Mouse (Mus musculus) limb, embryonic 13.5 days (tissue): ENCODE results near the gene 4930442H23Rik. TPM values are rescaled to one million over a fixed set of nuclear protein-coding genes. Genes with fewer than 3 reads are reported as not detected.
"Not testable (repeated sequence)": the region's sequence is repeated elsewhere in the genome, so short reads cannot be mapped to it uniquely, and the experiment has no call there.

ENCODE experiments used
- ATAC-seq: fragments of 200-750 bp; cut with Nextera tagmentation; 2 replicates; pipeline ENCODE4 v1.8.0; 2017; ENCODE audit warnings: low read depth, moderate number of reproducible peaks, moderate TSS enrichment; ENCODE audit not compliant: low FRiP score
- H3K27ac ChIP-seq: fragments of 300-500 bp; sonication (generic); 2 replicates; pipeline ENCODE4 v1.5.1; 2015; ENCODE audit warnings: inconsistent platforms, mild to moderate bottlenecking, moderate library complexity
- H3K27me3 ChIP-seq: fragments of 300-500 bp; sonication (generic); 2 replicates; pipeline ENCODE4 v1.6.1; 2015; ENCODE audit warnings: mild to moderate bottlenecking, inconsistent platforms
- H3K36me3 ChIP-seq: fragments of 300-500 bp; sonication (generic); 2 replicates; pipeline ENCODE4 v1.6.1; 2015; ENCODE audit warnings: inconsistent platforms, mild to moderate bottlenecking, moderate library complexity
- H3K4me1 ChIP-seq: fragments of 300-500 bp; sonication (generic); 2 replicates; pipeline ENCODE4 v1.6.1; 2015; ENCODE audit warnings: inconsistent platforms
- H3K4me2 ChIP-seq: fragments of 300-500 bp; sonication (generic); replicated peaks from 2 replicates; pipeline ENCODE4 v1.6.1; 2015; ENCODE audit warnings: inconsistent platforms, mild to moderate bottlenecking, moderate library complexity
- H3K4me3 ChIP-seq: fragments of 300-500 bp; sonication (generic); 2 replicates; pipeline ENCODE4 v1.5.1; 2015; ENCODE audit warnings: moderate library complexity, mild to moderate bottlenecking, inconsistent platforms
- H3K9ac ChIP-seq: fragments of 300-500 bp; sonication (generic); 2 replicates; pipeline ENCODE4 v1.6.1; 2015; ENCODE audit warnings: mild to moderate bottlenecking, inconsistent platforms
- H3K9me3 ChIP-seq: fragments of 300-500 bp; sonication (generic); 2 replicates; pipeline ENCODE4 v1.6.1; 2016; ENCODE audit warnings: inconsistent platforms
- WGBS: fragments of 180-500 bp; shearing (Covaris S2); methylation state at CpG from one replicate; pipeline ENCODE4 v1.1.7; 2015; 5-methylcytosine and 5-hydroxymethylcytosine counted together
- polyA plus RNA-seq: library from polyadenylated mRNA; unstranded; fragments of >200 nt; fragmentation: Nextera tagmentation; extraction: Ambion mirVana; gene quantifications from 2 replicates; pipeline ENCODE4 v1.2.1, GENCODE M21; 2015

4930442H23Rik gene
- polyA plus RNA-seq, 1 experiment from 2014 or later = not detected

DNA sequence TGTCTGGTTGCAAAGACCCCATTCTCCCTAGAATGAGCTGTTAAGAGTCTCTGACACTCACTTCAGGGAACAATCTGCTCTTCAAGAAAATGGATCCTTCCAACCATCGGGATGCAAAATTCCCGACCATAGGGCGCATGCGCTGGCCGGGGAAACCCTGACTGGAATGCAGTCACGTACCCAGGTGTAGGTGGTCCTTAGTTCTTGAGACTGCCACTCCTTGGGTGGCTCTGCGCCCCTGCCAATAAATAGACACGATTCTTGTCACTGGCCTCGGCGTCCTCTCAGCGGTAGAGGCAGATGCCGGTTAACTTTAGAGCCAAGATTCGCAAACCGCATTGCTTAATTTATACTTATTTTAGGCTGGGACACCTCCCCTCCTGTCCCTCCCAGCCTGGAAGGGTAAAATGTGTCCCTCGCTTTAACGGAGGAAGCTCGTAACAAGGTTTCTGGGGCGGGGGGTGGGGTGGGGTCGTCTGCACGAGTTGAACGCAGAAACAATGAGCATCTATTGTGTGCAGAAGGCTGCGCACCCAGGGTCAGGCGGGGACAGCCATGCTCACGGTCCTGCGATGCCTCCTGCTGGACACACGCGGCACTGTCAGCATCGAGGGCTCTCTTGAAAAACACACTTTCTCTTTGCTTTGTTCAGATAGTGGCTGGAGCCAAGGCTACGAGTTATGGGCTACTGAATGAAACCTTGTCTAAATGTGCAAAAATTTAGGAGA lies 8.9 kb downstream of the 4930442H23Rik start:
- peaks cover 46% of the 10 kb centered on the region for H3K4me1 ChIP-seq
- no peaks in the 10 kb centered on the region for H3K9me3 ChIP-seq
- ATAC-seq = peak; percentile 49; the same call in 1 of the 2 replicates
- WGBS = 2% methylated on average over 29 of the region's 29 CpGs
- peak overlapping the region; percentile 41 for H3K4me3 ChIP-seq
- peak overlapping the region; percentile 65 for H3K4me2 ChIP-seq
- H3K36me3 ChIP-seq = peaks cover 24% of the 10 kb centered on the region
- H3K27ac ChIP-seq = peak overlapping the region; percentile 95
- H3K9ac ChIP-seq = peak overlapping the region; percentile 55
- H3K27me3 ChIP-seq = no peaks in the 10 kb centered on the region

DNA sequence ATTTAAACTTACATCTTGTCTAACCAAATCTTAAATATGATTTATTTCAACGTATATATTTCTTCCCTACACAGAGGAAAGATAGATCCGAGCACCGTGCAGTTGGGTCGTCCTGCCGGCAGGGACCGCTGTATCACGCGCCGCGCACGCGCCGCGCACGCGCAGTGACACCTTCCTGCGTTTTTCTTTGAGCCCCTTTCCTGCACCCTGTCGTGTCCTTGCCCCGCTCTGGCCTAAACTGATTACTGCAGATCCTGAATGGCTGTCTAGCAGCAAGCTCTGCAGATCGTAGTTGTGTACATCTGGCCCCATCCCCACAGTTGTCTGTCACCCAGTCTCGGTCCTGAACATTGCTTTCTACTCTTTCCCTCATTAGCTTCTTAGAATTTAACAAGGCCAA lies 10.5 kb downstream of the 4930442H23Rik start:
- Histone ChIP-seq H3K27ac (peak overlapping the region; percentile 84), H3K4me1 (peaks cover 41% of the 10 kb centered on the region), H3K4me2 (peak overlapping the region; percentile 53), H3K9ac (peak overlapping the region; percentile 48), H3K36me3 (peaks cover 8% of the 10 kb centered on the region), H3K9me3 (no peaks in the 10 kb centered on the region), H3K4me3 (peak overlapping the region; percentile 13), H3K27me3 (no peaks in the 10 kb centered on the region)
- WGBS = 4% methylated on average over 21 of the region's 21 CpGs
- ATAC-seq = no peak

DNA sequence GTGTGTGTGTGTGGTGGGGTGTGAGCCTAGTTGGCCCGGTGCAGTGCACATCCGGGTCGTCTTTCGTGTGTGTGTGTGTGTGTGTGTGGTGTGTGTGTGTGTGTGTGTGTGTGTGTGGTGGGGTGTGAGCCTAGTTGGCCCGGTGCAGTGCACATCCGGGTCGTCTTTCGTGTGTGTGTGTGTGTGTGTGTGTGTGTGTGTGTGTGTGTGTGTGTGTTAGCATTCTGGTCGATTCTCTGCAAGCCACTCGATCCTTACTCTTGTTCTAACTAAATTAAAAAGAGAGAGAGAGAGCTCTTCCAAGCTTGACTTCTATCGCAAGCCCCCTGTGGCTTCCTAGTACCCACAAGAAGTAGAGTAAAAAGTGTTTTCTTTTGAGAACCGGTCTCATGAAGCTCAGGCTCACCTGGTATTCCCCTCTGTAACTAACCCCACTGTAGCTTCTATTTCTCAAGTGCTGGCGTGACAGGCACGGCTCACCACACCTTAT lies 14.2 kb downstream of the 4930442H23Rik start:
- not testable (repeated sequence) for H3K4me3 ChIP-seq, H3K9me3 ChIP-seq, H3K27ac ChIP-seq, H3K9ac ChIP-seq, H3K27me3 ChIP-seq, ATAC-seq
- Histone ChIP-seq H3K4me2 (peak overlapping the region; percentile 96), H3K4me1 (peaks cover 48% of the 10 kb centered on the region), H3K36me3 (peaks cover 11% of the 10 kb centered on the region; the same call in 1 of the 2 replicates)
- 40% methylated on average over 9 of the region's 14 CpGs for WGBS

GRCm38 (mm10) chr10:81168521-81169244 lies 15.0 kb downstream of the 4930442H23Rik start:
- H3K4me1 ChIP-seq = peaks cover 40% of the 10 kb centered on the region
- no peaks in the 10 kb centered on the region for H3K9me3 ChIP-seq
- peaks cover 18% of the 10 kb centered on the region for H3K36me3 ChIP-seq
- WGBS = 3% methylated on average over 29 of the region's 29 CpGs
- H3K27ac ChIP-seq = peak overlapping the region; percentile 81
- H3K4me3 ChIP-seq = peak overlapping the region; percentile 92
- peak overlapping the region; percentile 96 for H3K4me2 ChIP-seq
- H3K9ac ChIP-seq = peak overlapping the region; percentile 60
- ATAC-seq = peak; percentile 37; the same call in 1 of the 2 replicates
- no peaks in the 10 kb centered on the region for H3K27me3 ChIP-seq

GRCm38 (mm10) chr10:81168087-81168431 lies 15.6 kb downstream of the 4930442H23Rik start:
- Histone ChIP-seq H3K4me1 (peaks cover 34% of the 10 kb centered on the region), H3K9ac (0 out of 2 replicates have a peak overlapping the region, but pooled peaks have one; percentile 48), H3K4me2 (peak overlapping the region; percentile 96), H3K4me3 (peak overlapping the region; percentile 92), H3K36me3 (peaks cover 23% of the 10 kb centered on the region), H3K9me3 (no peaks in the 10 kb centered on the region), H3K27ac (peak overlapping the region; percentile 81), H3K27me3 (no peaks in the 10 kb centered on the region)
- WGBS = 8% methylated on average over 5 of the region's 5 CpGs
- peak; percentile 62 for ATAC-seq

- H3K27me3 ChIP-seq = no peaks in the 10 kb centered on the region
- peaks cover 26% of the 10 kb centered on the region for H3K36me3 ChIP-seq
- peak; percentile 86 for ATAC-seq
- peak within 1 kb of the TSS; percentile 92 for H3K4me3 ChIP-seq
- H3K9me3 ChIP-seq = no peaks in the 10 kb centered on the region
- under 1% methylated on average over 60 of the region's 64 CpGs for WGBS
- H3K4me1 ChIP-seq = peaks cover 37% of the 10 kb centered on the region
- H3K27ac ChIP-seq = peak within 1 kb of the TSS; percentile 81
- H3K4me2 ChIP-seq = peak within 1 kb of the TSS; percentile 96
- H3K9ac ChIP-seq = peak within 1 kb of the TSS; percentile 88
These were observed 16.2 kb downstream of the 4930442H23Rik start, which contains the start of gene Pias4 for GRCm38 (mm10) chr10:81167200-81168086. TSS of gene Pias4 (minus strand) at chr10:81167923.

DNA sequence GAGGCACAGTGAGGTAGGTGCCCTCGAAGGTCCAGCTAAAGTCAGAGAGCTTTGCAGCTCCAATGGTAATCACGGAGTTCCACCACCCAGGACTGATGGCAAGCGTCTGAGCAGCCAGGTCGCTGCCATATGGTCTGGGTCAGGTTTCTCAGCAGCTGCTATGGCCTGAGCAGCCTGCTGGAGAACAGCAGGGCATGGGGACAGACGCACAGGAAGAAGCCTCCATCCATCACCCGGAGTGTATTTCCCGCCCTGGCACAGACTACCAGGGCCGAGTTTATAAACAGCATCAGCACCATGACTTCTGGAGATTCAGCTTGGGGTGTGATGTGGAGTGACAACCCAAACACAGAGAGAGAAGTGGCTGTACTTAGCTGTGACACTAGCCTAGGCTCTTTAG lies 18.5 kb downstream of the 4930442H23Rik start:
- Histone ChIP-seq H3K9me3 (no peaks in the 10 kb centered on the region), H3K27me3 (no peaks in the 10 kb centered on the region), H3K4me3 (no peak overlapping the region), H3K4me2 (no peak overlapping the region), H3K4me1 (peaks cover 46% of the 10 kb centered on the region), H3K9ac (peak overlapping the region; percentile 48; the same call in 1 of the 2 replicates), H3K36me3 (peaks cover 49% of the 10 kb centered on the region), H3K27ac (no peak overlapping the region; the same call in 1 of the 2 replicates)
- WGBS = 62% methylated on average over 8 of the region's 8 CpGs
- ATAC-seq = no peak

DNA sequence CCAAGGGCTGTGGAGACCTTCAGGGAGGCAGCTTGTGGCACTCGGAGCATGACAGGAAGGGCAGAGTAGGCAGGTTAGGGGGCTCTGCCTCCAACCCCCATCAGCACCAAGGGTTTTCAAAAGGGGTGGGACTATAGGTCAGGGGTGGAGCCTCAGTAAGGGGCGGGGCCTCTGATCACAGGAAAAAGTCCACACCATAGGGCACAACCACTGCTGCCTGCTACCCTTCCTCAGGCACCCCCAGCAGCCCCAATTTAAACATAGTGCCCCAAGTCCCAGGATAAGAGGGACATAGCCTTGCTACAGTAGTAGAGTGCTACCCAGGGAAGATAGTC lies 21.4 kb downstream of the 4930442H23Rik start:
- Histone ChIP-seq H3K36me3 (peaks cover 76% of the 10 kb centered on the region), H3K9ac (no peak overlapping the region), H3K27me3 (no peaks in the 10 kb centered on the region), H3K9me3 (no peaks in the 10 kb centered on the region), H3K4me2 (no peak overlapping the region), H3K4me3 (no peak overlapping the region), H3K4me1 (peaks cover 34% of the 10 kb centered on the region), H3K27ac (no peak overlapping the region)
- ATAC-seq = no peak
- 61% methylated on average over 2 of the region's 2 CpGs for WGBS

- Histone ChIP-seq H3K36me3 (peaks cover 81% of the 10 kb centered on the region), H3K9me3 (no peaks in the 10 kb centered on the region), H3K27me3 (no peaks in the 10 kb centered on the region), H3K4me3 (no peak overlapping the region), H3K9ac (no peak overlapping the region), H3K4me1 (peaks cover 31% of the 10 kb centered on the region), H3K27ac (no peak overlapping the region), H3K4me2 (no peak overlapping the region)
- ATAC-seq = no peak
- WGBS = 71% methylated on average over 8 of the region's 8 CpGs
These were observed 21.9 kb downstream of the 4930442H23Rik start for GRCm38 (mm10) chr10:81161602-81162317.

- H3K9me3 ChIP-seq = no peaks in the 10 kb centered on the region
- no peak overlapping the region; the same call in 1 of the 2 replicates for H3K4me2 ChIP-seq
- 72% methylated on average over 6 of the region's 6 CpGs for WGBS
- H3K36me3 ChIP-seq = peaks cover 87% of the 10 kb centered on the region
- ATAC-seq = no peak
- H3K9ac ChIP-seq = peak overlapping the region; percentile 26; the same call in 1 of the 2 replicates
- H3K27ac ChIP-seq = peak overlapping the region; percentile 22; the same call in 1 of the 2 replicates
- H3K27me3 ChIP-seq = no peaks in the 10 kb centered on the region
- 0 out of 2 replicates have a peak, but pooled peaks cover 4% of the 10 kb centered on the region for H3K4me1 ChIP-seq
- H3K4me3 ChIP-seq = no peak overlapping the region
These were observed 28.9 kb downstream of the 4930442H23Rik start for GRCm38 (mm10) chr10:81154736-81155135.

DNA sequence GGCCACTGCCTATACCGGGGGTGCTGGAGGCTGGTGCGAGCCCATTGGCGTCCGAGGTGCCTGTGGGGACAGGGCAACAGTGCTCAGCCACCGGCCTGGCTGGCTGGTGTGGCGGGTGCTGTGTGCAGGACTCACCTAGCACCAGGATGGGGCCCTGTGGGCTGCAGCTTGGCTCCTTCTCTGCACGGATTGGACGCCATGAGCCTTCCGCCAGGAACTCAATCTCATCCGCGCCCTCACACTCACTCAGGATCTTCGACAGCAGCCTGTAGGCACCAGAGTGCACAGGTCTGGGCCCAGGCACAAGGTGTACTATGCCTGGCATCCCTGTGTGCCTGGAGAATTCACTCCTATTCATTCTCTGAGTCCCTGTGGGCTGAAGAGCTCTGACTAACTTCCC lies 29.3 kb downstream of the 4930442H23Rik start:
- no peak overlapping the region for H3K4me3 ChIP-seq
- no peak overlapping the region for H3K27ac ChIP-seq
- 88% methylated on average over 12 of the region's 12 CpGs for WGBS
- H3K27me3 ChIP-seq = no peaks in the 10 kb centered on the region
- no peaks in the 10 kb centered on the region for H3K9me3 ChIP-seq
- 0 out of 2 replicates have a peak, but pooled peaks cover 4% of the 10 kb centered on the region for H3K4me1 ChIP-seq
- H3K4me2 ChIP-seq = no peak overlapping the region
- H3K36me3 ChIP-seq = peaks cover 89% of the 10 kb centered on the region
- ATAC-seq = no peak
- no peak overlapping the region for H3K9ac ChIP-seq
